Mouse (Mus musculus) hindbrain, embryonic 11.5 days (tissue): ENCODE results near the gene A330070K13Rik. TPM values are rescaled to one million over a fixed set of nuclear protein-coding genes. Genes with fewer than 3 reads are reported as not detected.

ENCODE experiments used
- ATAC-seq: fragments of 200-750 bp; cut with Nextera tagmentation; 2 replicates; pipeline ENCODE4 v1.8.0; 2017; ENCODE audit warnings: mild to moderate bottlenecking, moderate TSS enrichment, moderate library complexity; ENCODE audit not compliant: low FRiP score
- DNase-seq: peaks from one replicate; pipeline ENCODE4 v3.0.0-alpha.2; 2015; ENCODE audit warnings: low spot score
- H3K27ac ChIP-seq: fragments of 300-500 bp; sonication (generic); 2 replicates; pipeline ENCODE4 v1.5.1; 2014; ENCODE audit warnings: mild to moderate bottlenecking, low read depth, low read length
- H3K27me3 ChIP-seq: fragments of 300-500 bp; sonication (generic); 2 replicates; pipeline ENCODE4 v1.6.1; 2014; ENCODE audit warnings: mild to moderate bottlenecking, low read length, moderate library complexity, mixed read lengths; ENCODE audit not compliant: control insufficient read depth, insufficient read depth
- H3K36me3 ChIP-seq: fragments of 300-500 bp; sonication (generic); 2 replicates; pipeline ENCODE4 v1.6.1; 2014; ENCODE audit warnings: mild to moderate bottlenecking, low read length, moderate library complexity, mixed read lengths; ENCODE audit not compliant: control insufficient read depth, insufficient read depth
- H3K4me1 ChIP-seq: fragments of 300-500 bp; sonication (generic); replicated peaks from 2 replicates; pipeline ENCODE4 v1.6.1; 2014; ENCODE audit warnings: low read length, mixed read lengths; ENCODE audit not compliant: control insufficient read depth, insufficient read depth
- H3K4me2 ChIP-seq: fragments of 300-500 bp; sonication (generic); replicated peaks from 2 replicates; pipeline ENCODE4 v1.6.1; 2014; ENCODE audit warnings: mild to moderate bottlenecking, low read depth, low read length
- H3K4me3 ChIP-seq: fragments of 300-500 bp; sonication (generic); 2 replicates; pipeline ENCODE4 v1.5.1; 2014; ENCODE audit warnings: low read depth, low read length
- H3K9ac ChIP-seq: fragments of 300-500 bp; sonication (generic); 2 replicates; pipeline ENCODE4 v1.6.1; 2014; ENCODE audit warnings: low read depth, low read length
- H3K9me3 ChIP-seq: fragments of 300-500 bp; sonication (generic); 2 replicates; pipeline ENCODE4 v1.6.1; 2016; ENCODE audit warnings: low read length; ENCODE audit not compliant: control insufficient read depth
- WGBS: fragments of 180-500 bp; shearing (Covaris S2); extraction: QIAGEN DNeasy Blood & Tissue Kit; methylation state at CpG from one replicate; pipeline ENCODE4 v1.1.7; 2014; 5-methylcytosine and 5-hydroxymethylcytosine counted together
- polyA plus RNA-seq: library from polyadenylated mRNA; unstranded; fragments of >200 nt; fragmentation: Nextera tagmentation; extraction: Ambion mirVana; gene quantifications from 2 replicates; pipeline ENCODE4 v1.2.1, GENCODE M21; 2014

The A330070K13Rik gene
- polyA plus RNA-seq: not detected in 2 replicates

DNA sequence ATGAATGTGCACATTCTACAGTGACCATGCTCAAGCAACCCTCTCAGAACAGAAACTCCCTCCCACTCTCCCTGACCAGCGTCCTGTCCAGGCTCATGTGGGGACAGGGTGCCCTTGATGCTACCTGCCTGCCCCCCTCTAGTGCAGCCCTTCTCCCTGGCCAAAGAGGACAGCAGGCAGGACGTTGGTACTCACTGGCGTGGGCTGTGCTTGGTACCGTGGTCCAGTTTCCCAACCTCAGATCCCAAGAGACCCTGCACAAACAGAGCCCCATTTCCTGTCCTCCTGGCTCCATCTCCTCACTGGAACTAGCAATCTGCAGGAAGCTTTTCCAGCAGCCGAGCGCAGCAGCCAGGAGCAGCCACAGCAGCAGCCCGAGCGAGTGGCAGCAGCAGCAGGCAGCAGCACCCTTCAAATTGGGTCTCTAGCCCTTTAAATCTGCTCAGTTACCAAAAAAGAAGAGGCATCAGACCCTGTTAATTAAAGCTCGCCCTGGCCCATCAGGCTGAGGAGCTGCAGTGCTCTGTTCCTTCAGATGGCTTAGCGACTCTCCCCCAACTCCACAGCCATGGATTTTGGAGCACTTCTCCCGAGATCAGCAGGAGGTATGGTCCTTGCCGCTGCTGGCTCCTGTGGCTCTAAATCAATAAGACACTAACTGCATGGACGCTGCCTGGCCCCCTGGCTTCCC, at the start of gene A330070K13Rik:
A330070K13Rik (minus strand) TSS at position 410 of the 691 bp plus-strand sequence.
- ATAC-seq: no peak
- Histone ChIP-seq H3K27me3 (no peaks in the 10 kb centered on the region), H3K9ac (no peak within 1 kb of the TSS), H3K36me3 (no peaks in the 10 kb centered on the region), H3K9me3 (no peaks in the 10 kb centered on the region), H3K4me2 (peak within 1 kb of the TSS; percentile 34), H3K27ac (no peak within 1 kb of the TSS), H3K4me1 (no peaks in the 10 kb centered on the region), H3K4me3 (no peak within 1 kb of the TSS)
- 17% methylated on average over 13 of the region's 13 CpGs for WGBS
- no peak for DNase-seq

DNA sequence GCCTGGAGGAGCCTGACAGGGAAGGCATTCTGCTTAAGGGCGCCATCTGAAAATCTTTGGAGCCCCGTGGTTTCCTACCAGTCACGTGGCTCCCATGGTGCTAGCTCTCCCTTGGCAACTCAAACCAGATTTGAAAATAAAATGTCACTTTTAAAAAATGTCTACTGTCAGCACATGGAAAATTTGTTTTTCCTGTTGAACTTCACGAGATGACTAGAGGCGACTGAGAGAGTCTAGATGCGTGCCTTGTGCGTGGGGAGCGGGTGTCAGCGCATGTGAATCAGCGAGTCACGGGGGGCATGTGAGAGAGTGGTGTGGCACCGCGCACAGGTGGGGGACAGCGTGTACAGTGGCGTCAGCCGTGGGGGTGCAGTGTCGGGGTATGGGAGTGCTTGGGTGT, 27.1 kb upstream of the A330070K13Rik start:
- no peaks in the 10 kb centered on the region for H3K27me3 ChIP-seq

DNA sequence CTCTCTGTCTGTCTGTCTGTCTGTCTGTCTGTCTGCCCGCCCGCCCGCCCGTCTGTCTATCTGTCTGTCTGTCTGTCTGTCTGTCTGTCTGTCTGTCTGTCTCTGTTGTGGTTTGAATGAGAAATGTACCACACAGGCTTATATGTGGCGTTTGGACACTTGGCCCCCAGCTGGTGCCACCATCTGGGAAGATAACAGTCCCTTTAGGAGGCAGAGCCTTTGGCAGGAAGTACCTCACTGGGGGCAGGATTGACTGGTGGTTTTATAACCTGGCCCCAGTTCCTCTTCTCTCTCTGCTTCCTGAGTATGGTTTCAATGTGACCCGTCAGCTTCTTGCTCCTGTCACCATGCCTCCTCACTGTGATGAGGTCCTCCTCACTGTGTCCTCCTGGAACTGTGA, 25.3 kb upstream of the A330070K13Rik start:
- no peak for ATAC-seq
- Histone ChIP-seq H3K4me3 (no peak overlapping the region), H3K36me3 (no peaks in the 10 kb centered on the region), H3K4me2 (no peak overlapping the region), H3K9me3 (peaks cover 4% of the 10 kb centered on the region; the same call in 1 of the 2 replicates), H3K9ac (no peak overlapping the region), H3K27ac (no peak overlapping the region), H3K27me3 (no peaks in the 10 kb centered on the region), H3K4me1 (no peaks in the 10 kb centered on the region)
- DNase-seq: no peak
- 94% methylated on average over 6 of the region's 6 CpGs for WGBS

More for the DNA sequence above, 27.1 kb upstream of the A330070K13Rik start:
- Histone ChIP-seq H3K9me3 (peaks cover 4% of the 10 kb centered on the region; the same call in 1 of the 2 replicates), H3K9ac (no peak overlapping the region), H3K4me3 (no peak overlapping the region), H3K4me2 (no peak overlapping the region), H3K36me3 (no peaks in the 10 kb centered on the region), H3K4me1 (no peaks in the 10 kb centered on the region), H3K27ac (no peak overlapping the region)
- ATAC-seq (no peak), DNase-seq (no peak)
- WGBS: 93% methylated on average over 17 of the region's 17 CpGs

DNA sequence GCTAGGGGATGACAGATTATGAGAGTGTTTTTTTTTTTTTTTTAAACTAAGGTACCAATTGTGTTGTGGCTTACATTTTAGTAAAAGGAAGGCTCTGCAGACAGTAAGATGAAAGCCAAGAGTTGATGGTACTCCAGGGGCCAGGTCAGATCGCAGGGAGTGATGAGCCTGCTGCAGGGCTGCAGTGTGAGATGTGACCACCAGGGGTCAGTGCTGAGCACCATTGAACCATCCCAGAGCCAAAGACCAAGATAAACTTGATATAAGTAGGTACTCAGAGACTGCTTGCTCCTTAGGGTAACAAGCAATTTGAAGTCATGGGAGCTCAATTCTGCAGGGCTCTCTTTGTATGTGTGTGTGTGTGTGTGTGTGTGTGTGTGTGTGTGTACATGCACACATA, 20.8 kb upstream of the A330070K13Rik start:
- DNase-seq (peak; percentile 77), ATAC-seq (no peak)
- H3K9ac ChIP-seq: no peak overlapping the region
- no peaks in the 10 kb centered on the region for H3K4me1 ChIP-seq
- no peak overlapping the region for H3K27ac ChIP-seq
- H3K9me3 ChIP-seq: no peaks in the 10 kb centered on the region
- no peak overlapping the region for H3K4me3 ChIP-seq
- H3K4me2 ChIP-seq: no peak overlapping the region
- 53% methylated on average over 1 of the region's 1 CpGs for WGBS
- no peaks in the 10 kb centered on the region for H3K27me3 ChIP-seq
- no peaks in the 10 kb centered on the region for H3K36me3 ChIP-seq

DNA sequence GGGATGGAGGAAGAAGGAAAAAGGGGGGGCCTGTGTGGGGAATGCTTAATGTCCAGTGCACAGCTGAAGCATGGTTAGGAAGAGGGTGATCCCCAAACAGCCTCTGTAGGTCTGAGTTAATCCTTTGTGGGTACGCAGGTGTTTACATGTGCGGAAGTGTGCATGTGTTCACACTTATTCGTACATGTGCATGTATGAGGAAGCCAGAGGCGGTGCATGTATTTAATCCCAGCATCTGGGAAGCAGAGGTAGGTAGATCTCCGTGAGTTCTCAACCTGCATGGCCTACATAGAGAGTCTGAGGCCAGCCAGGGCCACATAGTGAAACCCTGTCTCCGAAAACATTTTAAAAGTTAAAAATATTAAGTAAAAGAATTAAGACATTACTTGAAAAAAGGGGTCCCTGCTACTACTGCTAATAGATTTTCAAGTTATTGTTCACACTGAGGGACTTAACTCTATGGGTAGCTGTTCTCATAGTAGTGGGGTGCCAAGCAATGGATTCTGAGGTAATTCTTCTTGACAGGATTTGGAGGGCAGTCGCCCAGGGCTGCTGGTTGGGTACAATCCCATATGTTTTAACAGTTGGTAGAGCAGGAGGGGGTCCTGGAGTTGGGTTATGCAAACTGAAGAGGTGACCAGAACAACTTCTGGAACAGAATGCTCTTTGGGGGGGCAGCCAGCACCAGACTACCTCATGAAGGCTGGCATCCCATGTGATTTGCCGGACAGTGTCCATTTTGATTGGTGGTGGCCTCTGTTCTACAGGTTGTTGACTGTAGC, 15.9 kb upstream of the A330070K13Rik start:
- no peak for DNase-seq
- no peak overlapping the region for H3K27ac ChIP-seq
- H3K4me1 ChIP-seq: no peaks in the 10 kb centered on the region
- no peak for ATAC-seq
- 94% methylated on average over 8 of the region's 8 CpGs for WGBS
- H3K4me2 ChIP-seq: no peak overlapping the region
- no peaks in the 10 kb centered on the region for H3K9me3 ChIP-seq
- H3K27me3 ChIP-seq: no peaks in the 10 kb centered on the region
- H3K36me3 ChIP-seq: no peaks in the 10 kb centered on the region
- no peak overlapping the region for H3K9ac ChIP-seq
- no peak overlapping the region for H3K4me3 ChIP-seq

DNA sequence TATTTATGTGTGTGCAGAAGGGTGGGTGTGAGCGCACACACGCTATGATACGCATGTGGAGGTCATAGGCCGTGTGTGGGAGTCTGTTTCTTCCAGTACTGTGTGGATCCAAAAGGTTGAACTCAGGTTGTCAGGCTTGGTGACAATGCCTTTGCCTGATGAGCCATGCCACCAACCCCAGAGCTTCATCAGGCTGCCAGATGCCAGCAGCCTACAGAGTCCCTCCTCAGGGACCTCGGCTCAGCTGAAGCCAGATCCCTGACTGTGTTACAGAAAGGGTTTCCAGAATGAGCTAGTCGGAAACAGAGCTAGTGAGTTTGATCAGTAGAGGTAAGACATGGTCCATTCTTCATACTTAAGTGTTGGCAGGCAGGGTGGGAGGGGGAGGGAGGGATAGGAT, 10.7 kb upstream of the A330070K13Rik start:
- WGBS: 83% methylated on average over 6 of the region's 6 CpGs
- no peaks in the 10 kb centered on the region for H3K36me3 ChIP-seq
- H3K4me2 ChIP-seq: no peak overlapping the region
- H3K27ac ChIP-seq: no peak overlapping the region
- H3K4me3 ChIP-seq: no peak overlapping the region
- ATAC-seq (no peak), DNase-seq (no peak)
- no peaks in the 10 kb centered on the region for H3K9me3 ChIP-seq
- no peaks in the 10 kb centered on the region for H3K4me1 ChIP-seq
- no peak overlapping the region for H3K9ac ChIP-seq
- no peaks in the 10 kb centered on the region for H3K27me3 ChIP-seq

DNA sequence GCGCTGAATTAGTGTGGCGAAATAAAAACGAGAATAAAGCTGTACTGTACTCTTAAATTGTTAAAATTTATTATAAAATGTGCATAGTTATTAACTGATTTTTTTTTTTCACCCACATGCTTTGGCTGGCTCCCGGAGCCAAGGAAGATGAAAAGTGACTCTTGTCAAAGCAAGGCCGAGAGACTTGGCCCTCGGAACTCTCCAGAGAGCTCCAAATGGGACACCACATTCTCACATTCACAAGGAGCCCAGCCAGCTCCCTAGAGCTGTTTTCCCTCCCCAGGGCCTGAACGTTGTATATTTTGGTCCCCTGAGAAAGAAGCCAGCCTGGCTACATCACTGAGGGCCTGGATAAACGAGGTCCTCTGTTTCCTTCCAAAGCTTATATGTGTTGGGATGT, 10.0 kb upstream of the A330070K13Rik start:
- no peaks in the 10 kb centered on the region for H3K36me3 ChIP-seq
- no peaks in the 10 kb centered on the region for H3K4me1 ChIP-seq
- no peak for DNase-seq
- ATAC-seq: no peak
- no peak overlapping the region for H3K27ac ChIP-seq
- no peaks in the 10 kb centered on the region for H3K27me3 ChIP-seq
- 80% methylated on average over 8 of the region's 8 CpGs for WGBS
- H3K9ac ChIP-seq: no peak overlapping the region
- no peaks in the 10 kb centered on the region for H3K9me3 ChIP-seq
- H3K4me3 ChIP-seq: no peak overlapping the region
- no peak overlapping the region for H3K4me2 ChIP-seq

DNA sequence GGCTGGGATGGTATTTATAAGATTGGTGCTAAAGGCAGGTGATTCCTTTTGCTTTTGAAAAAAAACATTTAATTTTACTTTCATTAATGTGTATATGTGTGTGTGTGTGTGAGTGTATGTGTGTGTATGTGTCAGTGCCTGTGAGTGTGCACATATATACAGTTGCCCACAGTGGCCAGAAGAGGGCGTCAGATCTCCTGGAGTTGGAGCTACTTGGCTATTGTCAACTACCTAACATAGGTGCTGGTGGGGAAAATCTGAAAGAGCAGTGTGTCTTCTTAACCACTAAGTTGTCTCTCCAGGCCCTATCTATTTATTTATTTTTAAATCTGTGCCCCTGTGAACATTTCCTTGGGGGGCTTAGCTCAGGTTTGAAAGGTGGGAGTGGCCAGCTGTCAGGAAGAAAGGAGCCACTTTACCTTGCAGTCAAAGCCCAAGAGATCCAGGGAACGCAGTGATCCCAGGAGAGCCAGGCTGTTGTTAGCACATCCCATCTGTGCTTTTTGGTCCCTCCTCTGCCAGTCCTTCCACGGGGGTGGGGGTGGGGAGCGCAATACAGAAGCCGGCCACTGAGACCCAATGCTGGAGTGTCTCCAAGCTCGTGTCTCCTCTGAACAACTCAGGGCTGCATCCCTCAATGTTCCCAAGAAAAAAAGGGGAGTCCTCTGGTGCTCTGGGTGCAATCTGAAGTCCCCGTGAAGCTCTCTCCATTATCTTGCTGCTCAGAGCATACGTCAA, 9.4 kb upstream of the A330070K13Rik start:
- Histone ChIP-seq H3K27ac (no peak overlapping the region), H3K4me2 (no peak overlapping the region), H3K36me3 (no peaks in the 10 kb centered on the region), H3K27me3 (no peaks in the 10 kb centered on the region), H3K9ac (no peak overlapping the region), H3K4me3 (no peak overlapping the region), H3K9me3 (no peaks in the 10 kb centered on the region), H3K4me1 (no peaks in the 10 kb centered on the region)
- ATAC-seq (no peak), DNase-seq (no peak)
- WGBS: 52% methylated on average over 8 of the region's 8 CpGs
